Mouse (Mus musculus) left cerebral cortex, adult 18-20 months (tissue): ENCODE measurements around the gene Helz. TPM values are rescaled to one million over a fixed set of nuclear protein-coding genes. Genes with fewer than 3 reads are reported as not detected.
"Not testable (repeated sequence)": the region's sequence is repeated elsewhere in the genome, so short reads cannot be mapped to it uniquely, and the experiment has no call there.

Experiments
- DNase-seq, 2 experiments: peaks; one replicate each; pipeline ENCODE4 v3.0.0; 2021 to 2022; ENCODE audit warnings: low spot score in 2 of 2, mixed read lengths in 1 of 2
- total RNA-seq, 2 experiments: library from RNA; stranded (reverse); gene quantifications; 2 replicates each; pipeline ENCODE4 v1.2.3; 2021

Gene Helz
- total RNA-seq, 2 experiments from 2014 or later: 46.2 to 51.5 TPM

DNA sequence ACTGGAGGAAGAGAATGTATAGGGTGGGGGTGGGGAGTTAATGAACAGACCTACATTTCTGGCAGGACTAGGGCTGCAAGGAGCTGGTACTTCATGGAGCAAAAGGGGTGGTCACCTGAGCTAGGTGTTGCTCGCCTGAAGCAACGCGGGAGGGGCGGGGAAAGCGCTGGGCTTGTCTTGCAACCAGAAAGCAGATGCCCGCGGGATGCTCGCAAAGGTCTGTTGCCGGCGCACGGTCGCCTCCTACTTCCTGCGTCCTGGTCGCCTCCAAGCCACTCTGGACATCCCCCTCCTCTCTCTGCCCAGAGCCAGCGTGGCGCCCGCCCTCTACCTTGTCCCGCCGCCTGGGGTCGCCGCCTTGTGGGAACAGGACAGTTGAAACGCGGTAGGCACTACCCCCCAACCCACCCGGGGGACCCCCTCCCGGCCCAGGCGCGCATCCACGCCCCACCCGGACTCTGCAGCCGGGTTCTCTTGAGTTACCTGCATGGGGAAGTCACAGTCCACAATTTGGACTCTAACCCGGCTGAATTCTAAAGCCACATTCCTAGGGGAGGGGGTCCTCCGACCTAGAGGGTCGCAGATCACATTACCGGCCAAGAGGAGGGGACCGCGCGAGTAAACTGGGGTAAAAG is 946 bp upstream of the Helz start:
- DNase-seq: peak; percentile 8 to 9

DNA sequence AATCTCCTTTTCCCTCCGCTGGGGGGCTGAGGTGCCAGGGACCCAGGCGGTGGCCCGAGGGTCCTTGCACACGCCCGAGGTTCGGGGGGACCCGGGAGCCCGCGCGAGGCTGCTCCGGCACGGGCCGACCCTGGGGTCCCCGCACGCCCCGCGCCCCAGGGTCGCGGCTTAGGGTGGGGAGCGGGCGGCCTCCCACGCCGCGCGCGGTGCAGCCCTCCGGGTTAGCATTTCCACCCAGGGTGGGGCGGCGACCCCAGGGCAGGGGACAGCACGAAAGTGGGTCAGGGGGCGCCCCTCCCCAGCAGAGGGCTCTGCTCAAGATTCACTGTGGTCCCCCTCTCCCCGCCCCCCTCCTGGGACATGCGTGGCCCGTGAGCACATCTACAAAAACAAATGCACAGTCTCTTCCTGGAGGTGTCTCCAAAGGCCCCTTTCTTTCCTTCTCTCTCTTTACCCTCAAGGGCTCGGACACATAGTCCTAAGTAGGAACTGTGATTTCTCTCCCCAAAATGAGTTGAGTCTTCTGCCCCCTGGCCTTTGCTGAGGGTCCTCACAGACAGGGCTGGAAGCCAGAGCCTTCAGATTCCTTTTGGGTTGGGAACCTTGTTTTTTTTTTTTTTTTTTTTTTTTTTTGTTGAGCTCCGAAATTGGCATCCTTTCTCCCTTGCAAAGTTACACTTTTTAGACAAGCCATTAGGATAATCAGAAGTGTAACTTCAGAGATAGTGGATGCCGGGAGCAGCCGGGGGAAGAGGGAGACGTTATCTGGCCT is 660 bp downstream of the Helz start:
- peak in 1 of 2 experiments; percentile 10 for DNase-seq

DNA sequence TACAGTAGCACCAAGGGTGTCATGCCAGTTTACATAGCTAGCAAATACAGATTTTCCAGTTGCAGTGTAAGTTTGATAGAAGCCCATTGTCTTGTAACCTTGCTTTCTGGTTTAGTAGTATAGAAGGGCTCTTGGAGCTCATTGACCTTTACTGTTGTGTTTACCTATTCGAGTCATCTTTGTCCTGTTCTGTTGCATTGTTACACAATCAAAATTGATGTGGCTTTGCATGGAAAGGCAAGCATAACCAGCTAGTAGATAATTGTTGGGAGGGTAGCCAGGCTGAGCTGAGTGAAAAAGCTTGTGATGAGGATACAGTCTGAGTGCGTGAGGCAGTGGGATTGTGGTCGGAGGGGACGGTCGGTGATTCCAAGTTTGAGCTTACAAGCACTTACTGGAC is 12.1 kb downstream of the Helz start:
- no peak for DNase-seq

DNA sequence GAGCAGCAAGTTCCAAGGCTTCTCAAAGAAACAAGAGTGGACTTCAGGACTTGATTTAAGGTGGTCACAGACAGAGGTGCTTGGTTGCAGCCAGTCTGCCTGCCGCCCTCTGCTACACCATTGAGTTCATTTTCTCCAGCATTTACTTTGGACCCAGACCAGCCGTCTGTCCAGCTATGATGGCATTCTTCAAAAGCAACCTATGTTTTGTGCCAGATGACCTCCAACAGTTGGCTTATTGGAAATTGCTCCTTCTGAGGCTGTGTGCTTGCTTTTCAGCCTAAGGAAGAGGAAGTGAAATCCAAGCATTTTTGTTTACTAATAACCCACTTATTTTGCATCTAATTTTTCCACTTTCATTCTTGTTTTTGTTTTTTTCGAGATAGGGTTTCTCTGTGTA is 19.7 kb downstream of the Helz start:
- no peak for DNase-seq

DNA sequence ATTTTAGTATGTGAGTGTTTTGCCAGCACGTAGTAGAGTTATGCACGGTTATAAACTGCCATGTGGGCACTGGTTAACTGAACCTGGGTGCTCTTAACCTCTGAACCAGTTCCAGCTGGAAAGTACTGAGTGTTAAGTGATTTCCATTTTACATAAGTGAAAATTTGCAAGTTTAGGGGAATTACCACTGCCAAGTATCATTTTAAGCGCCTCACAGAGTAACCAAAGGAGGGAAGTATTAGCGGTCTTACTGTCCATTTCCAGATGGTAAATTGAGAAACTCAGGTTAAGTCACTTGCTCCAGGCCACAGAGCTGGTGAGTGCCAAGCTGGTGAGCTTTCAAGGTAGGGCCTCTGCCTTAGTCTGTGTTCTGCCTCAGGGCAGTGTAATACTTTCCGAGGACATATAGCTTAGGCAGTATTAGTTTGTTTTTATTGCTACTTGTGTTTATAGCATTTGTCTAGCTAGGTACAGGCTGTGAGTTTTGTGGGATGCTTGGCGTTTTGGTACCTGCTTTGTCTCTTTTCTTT is 20.8 kb downstream of the Helz start:
- no peak for DNase-seq

DNA sequence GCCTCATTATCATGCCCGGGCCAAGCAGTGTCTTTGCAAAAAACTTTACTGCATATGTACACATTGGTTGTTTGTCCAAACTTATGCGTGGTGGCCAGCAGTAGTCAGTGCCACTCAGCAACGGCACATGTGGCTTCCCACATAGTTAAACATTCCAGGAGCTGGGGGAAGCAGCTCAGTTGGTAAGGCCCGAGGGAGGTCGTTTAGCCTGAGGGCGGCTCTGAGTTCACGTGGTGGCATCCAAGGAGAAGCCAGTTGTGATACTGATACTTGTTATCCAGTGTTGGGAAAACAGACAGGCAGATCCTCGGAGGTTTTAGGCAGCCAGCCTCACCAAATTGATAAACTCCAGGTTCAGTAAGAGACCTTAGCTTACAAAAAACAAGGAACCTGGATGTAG is 23.2 kb downstream of the Helz start:
- not testable (repeated sequence) for DNase-seq

DNA sequence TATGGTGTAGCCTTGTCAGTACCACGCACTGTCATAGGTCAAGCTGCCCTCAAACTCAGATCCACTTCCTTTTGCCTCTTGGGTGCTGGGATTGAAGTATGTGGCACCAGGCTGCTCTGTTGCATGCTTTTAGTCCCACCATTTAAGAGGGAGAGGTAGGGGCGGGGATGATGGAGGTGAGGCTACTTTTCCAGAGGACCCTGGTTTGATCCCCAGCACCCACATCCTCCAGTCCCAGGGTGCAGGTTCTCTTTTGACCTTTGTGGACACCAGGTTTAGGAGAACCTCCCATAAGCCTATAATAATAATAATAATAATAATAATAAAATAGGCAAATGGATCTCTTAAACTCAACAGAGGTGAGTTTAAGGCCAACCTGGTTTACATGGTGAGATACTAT is 23.6 kb downstream of the Helz start:
- DNase-seq: no peak

DNA sequence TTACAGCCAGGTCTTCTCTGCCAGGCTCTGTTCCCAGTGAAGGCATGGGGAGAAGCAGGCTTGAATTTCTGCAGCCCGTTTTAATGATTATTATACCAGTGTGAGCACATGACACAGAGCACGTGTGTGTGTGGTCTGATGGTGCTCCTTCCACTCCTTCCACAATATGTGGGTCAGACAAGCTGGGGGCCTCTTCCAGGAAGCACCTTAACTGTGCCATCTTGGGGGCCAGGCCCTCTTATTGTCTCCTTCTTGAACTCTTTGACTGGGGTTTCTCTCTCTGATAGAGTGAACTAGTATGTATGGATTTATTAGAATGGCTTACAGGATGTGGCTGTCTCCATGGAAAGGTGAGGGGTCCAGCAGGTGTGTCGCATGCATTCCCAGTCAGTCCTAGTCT is 24.8 kb downstream of the Helz start:
- no peak for DNase-seq

DNA sequence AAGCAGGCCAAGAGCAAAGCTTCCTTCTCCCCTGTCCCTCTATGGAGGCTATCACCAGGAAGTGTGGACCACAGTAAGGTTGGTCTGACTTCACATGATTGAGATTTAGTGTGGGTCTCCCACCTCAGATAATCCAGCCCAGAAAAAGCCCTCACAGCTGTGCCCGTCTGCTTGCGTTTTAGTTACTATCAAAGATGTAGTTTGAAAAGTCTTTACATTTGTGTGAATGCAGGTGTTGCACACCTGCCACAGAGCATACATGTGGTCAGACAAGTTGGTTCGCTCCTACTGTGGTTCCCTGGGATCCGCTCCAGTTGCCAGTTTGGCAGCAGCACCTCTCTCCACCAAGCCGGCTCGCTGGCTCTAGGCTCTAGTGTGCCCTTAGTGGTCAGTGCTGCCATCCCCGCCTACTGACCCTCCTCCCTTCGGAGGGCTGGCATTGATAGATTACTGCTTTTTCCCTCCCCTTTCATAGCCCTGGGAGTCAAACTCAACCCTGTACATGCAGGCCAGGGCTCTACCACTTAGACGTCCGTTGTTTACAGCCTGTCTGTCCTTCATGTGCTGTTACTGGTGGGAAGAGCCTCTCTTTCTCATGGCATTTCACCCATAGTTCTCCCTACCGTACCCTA is 25.4 kb downstream of the Helz start:
- DNase-seq: no peak

DNA sequence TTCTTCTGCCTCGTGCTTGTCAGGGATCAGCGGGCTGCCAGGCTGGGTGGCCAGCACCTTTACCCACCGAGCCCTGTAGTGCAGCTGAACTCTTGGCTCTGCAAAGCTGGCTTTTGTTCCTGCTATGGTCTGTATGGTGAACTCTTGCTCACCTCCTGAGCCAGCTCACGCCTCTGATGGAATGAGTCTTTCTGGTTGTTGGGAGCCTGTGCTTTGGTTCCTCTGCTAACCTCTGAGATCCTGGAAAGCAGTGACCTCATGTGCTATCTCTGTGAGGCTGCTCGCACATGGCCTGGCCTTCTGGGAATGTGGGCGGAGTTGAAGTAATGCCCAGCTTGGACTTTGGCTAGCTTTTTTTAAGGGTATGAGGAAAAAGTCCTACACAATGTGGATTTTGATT is 26.1 kb downstream of the Helz start:
- no peak for DNase-seq

DNA sequence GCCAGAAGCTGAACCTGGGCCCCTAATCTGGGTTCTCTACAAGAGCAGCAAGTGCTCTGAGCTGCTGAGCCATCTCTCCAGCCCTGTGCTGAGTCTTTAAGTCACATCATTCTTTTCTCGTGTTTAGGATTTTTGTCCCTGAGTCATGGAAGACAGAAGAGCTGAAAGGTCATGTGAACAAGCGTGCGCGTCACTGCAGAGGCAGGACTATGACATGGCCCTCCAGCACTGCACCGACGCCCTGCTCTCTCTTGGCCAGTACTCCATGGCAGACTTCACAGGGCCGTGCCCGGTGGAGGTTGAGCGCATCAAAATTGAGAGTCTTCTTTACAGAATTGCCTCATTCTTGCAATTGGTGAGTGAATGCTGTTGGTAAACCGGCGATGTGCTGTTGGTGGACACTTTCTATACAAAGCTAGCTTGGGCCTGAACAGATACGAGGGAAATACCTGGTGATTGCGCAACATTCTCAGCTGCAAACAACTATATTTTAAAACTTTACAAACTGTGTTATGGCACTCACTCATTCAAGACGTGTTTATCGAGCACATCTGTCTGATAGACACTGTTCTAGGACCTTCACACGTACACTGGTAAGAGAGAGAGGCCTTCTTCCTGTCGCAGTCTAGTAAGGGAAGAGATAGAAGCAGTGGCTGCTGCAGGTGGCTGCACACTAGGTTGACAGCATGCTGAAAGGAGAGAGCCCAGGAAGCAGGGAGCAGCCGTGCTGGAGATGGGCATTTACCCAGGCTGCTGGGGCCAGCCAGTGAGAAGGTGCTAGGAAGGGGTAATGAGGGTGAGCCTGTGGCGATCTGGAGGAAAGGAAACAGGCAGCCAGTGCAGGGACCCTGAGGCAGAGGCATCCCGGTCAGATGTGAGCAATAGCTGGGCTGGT is 27.3 kb downstream of the Helz start:
- no peak for DNase-seq

DNA sequence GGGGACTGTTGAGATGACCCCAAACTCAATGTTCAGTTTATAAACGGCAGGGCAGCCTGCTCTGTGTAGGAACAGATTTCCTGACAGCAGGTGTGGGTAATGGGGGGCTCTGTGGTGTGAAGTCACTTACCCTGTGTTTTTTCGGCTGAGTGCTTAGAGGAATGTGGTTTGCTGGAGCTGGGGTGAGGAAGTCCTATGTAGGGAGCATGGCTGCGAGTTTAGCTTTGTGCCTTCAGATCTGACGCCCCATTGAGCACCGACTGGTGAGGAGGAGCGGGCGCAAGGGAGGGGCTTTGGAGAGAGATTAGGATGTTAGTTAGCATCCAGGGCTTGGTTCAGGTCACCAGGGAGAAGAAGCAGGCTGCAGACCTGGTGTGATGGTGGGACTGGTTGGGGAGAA is 28.5 kb downstream of the Helz start:
- DNase-seq: no peak

DNA sequence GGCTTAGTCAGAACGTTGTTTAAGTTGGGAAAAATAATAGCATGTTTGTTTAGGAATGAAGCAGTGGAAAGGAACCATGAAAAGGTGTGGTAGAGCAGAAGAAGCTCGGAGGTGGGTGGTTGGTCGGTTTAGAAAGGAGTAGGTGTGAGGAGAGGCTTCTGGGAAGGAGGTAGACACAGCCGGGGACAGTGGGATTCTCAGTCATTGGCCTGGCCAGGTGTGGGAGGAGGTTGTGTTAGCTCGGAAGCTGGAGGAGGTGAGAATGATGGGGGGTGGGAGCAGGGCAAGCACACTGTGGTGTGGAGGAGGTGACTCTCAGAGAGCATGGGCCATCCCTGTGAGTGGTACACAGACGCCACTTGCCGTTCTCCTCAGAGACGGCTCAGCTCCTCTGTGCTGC is 29.7 kb downstream of the Helz start:
- peak; percentile 52 to 71 for DNase-seq

DNA sequence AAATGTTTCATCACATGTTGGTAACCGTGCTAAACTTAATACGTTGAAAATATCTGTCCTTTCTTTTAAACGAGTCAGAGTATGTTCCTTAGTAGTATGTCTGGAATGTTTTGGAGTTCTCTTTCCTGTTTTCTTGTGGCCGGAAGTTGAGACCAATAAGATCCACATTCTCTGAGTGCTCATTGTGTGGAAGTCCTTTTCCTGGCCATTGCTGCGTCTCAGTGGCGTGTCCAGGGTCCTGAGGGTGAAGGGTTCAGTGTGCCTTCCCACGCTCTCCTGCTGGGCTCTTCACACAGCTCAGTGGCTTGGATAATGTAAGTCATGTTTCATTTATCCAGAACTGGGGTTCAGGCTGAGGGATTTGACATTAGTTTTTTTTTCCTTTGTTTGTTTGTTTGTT is 30.5 kb downstream of the Helz start:
- no peak for DNase-seq

DNA sequence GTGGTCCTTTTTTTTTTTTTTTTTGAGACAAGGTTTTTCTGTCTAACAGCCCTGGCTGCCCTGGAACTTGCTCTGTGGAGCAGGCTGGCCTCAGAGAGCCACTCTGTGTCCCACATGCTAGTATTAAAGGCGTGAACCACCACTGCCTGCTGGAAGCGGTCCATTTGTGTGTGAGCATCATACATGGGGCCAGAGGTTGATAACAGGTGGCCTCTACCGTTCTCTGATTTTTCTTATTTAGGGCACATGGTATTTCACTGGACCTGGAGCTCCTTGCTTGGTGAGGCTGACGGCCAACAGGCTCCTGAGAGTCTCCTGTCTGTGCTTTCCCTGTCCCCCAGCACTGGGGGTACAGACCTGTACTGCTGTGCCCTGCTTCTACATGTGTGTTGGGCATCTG is 33.1 kb downstream of the Helz start:
- no peak for DNase-seq

DNA sequence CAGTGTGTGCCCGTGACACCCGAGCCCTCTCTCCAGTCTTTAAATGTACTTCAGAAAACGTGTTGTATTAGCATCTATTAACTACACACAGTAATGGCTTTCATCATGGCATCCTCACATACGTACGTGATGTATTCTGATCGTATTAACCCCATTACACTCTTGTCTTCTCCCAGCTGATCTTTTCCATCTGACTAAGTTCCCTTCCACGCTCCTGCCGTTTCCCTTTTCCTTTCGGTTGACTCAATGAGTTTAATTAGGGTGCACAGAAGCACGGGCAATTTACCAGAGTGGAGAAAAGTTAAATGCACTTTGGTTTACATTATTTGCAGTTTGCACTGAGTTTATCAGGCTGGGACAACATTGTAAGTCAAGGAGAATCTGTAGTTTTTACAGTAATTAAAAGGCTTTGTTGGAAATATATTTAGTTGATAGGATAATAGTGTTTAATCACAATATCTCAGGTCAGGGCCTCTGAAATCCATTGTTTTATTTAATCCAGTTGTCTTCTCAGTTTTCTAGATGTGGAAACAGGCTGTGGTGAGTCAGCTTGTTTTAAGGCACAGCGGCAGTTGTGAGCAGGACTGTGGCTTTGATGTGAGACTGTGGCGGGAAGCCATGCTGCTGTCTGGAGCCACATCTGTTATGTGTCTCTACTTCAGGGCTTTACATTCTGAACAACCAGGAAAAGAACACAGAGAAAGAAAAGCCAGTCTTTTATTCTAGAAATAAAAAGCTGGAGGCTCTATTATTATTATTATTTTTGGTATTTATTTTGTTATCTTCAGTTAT is 37.1 kb downstream of the Helz start:
- DNase-seq: no peak

DNA sequence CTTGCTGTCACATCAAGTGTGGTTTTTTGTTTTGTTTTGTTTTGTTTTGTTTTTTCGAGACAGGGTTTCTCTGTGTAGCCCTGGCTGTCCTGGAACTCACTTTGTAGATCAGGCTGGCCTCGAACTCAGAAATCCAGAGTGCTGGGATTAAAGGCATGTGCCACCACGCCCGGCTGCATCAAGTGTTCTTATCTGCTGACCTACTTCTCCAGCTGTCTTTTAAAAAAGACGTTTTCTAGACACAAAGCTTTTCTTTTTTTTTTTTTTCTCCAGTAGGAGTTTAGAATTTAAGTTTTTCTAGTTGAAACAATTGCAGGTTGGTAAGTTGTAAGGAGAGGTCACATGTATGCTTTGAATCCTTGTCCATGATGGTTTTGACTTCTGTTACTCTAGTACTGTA is 38.4 kb downstream of the Helz start:
- DNase-seq: not testable (repeated sequence)

DNA sequence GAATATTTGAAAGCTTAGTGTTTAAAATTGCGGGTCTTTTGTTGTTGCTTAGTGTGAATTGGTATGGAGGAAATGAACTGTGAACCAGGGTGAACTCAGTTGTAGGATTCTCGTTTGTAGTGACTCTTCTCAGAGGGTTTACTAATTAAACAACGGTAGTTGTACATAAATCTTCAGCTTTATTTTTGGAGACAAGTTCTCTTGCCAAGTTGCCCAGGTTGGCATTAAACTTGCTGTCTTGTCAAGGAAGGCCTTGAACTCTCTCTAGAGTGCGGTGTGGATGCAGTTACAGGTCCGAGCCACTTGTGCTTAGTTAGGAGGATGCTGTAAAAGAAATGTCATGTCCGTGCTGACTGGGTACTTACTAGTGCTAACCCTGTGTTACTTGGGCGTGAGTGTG is 39.4 kb downstream of the Helz start:
- DNase-seq: no peak

DNA sequence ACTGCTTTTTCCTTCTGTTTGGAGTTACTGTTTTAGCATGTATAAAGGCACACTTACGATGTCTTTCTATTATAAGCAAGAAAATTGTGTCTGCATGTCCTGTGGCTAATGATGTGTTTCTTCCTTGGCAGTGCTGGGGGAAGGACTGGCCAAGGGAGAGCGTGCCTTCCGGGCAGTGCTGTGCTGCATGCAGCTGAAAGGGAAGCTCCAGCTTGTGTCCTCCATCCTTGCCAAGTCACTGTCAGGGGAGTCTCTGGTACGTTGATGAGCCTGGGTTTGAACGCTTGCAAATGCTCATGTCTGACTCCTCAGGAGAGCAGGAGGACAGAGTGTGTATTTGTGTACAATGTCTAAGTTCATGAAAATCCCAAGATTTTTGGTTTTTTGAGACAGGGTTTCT is 44.8 kb downstream of the Helz start:
- DNase-seq: no peak

DNA sequence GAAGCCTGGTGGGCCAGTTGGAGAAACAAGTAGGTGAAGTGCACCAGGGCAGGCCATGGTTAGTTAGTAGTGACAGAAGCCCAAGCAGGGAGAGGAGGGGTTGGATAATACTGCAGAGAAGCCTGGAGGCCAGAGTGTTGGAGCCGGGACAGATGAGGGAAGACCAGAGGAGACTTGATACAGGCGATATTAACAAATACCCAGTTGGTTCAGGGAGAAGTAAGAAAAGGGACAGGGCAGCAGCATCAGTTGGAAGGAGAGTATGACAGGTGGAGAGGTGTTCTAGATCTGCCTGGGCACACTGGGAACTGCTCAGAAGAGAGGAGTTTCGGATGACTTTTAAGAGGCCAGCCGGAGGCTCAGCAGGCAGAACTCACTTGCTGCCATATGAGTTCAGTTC is 49.7 kb downstream of the Helz start:
- no peak for DNase-seq

DNA sequence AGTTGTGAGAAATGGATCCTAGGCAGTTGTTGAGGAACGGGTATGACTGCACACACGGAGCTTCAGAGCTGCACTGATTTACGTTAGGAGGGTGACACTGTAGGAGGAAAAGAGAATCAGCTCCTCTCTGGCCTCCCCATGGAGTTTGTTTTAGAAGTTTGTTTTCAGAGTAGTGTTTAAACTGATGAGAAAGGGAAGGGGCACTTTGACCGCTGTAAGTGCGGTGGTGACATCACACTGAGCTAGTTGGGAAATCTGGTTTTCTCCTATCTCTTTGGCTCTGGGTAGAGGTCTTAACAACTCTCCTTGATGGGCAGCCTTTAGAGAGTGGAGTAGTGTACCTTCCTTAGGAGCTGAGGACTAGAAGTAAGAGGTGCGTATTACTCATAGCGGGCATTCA is 58.0 kb downstream of the Helz start:
- no peak for DNase-seq
